Mouse (Mus musculus): ENCODE results near the gene Rad51b.

DNA sequence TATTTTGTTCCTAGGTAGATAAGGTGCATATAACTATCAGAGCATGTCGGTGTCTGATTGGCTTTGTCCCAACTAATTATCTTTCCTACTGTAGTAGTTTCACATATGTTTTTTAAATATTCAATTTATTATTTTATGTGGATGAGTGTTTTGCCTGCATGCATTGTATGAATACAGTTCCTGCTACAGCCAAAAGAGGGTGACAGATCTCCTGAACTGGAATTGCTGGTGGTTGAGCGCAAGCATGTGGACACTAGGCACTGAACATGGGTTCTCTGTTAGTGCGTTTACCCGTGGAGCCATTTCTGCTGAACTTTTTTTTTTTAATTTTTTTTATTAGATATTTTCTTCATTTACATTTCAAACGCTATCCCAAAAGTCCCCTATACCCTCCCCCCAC lies 358.1 kb downstream of the Rad51b start:
- no peak for TF ChIP-seq CTCF (IDR thresholded peaks at IDR 0.05; ENCODE audit: low read depth, low read length)
- no peak for TF ChIP-seq GATA2 (IDR thresholded peaks at IDR 0.05; ENCODE audit: borderline replicate concordance, low read depth, low read length)
